Mouse (Mus musculus): Measurements from ENCODE around the gene Rarg.

The Rarg gene

GRCm38 (mm10) chr15:102246866-102247251, 10.5 kb downstream of the Rarg start:
- CTCF ChIA-PET, result interaction anchor here in 3 of 4 experiments (0.6 to 4.1 kb wide), 37 partner anchors 8 to 1201 kb away, joined by 3 to 24 read pairs (median 4); partner anchors contain the start of genes Mfsd5 (in 1 of the 3), Spryd3 (in 1 of the 3) and Tarbp2 (in 1 of the 3)
- POLR2A ChIA-PET, result interaction anchor here (0.6 to 5.3 kb wide), 100 partner anchors 8 to 1026 kb away, joined by 3 to 41 read pairs (median 5); partner anchors contain the start of genes Rarg (in 3 of the 4), Tarbp2 (in 3 of the 4), Csad (in 2 of the 4) and Eif4b (in 2 of the 4)

GRCm38 (mm10) chr15:102245891-102246741, 11.2 kb downstream of the Rarg start:
- CTCF ChIA-PET, result interaction anchor here in 3 of 4 experiments (0.6 to 4.1 kb wide), 33 partner anchors 7 to 1200 kb away, joined by 3 to 24 read pairs (median 4); partner anchors contain the start of genes Mfsd5 (in 1 of the 3), Spryd3 (in 1 of the 3) and Tarbp2 (in 1 of the 3)
- POLR2A ChIA-PET, result interaction anchor here (0.6 to 5.3 kb wide), 100 partner anchors 8 to 1026 kb away, joined by 3 to 41 read pairs (median 5); partner anchors contain the start of genes Mfsd5 (in 3 of the 4), Csad (in 2 of the 4), Eif4b (in 2 of the 4) and Itgb7 (in 2 of the 4)

GRCm38 (mm10) chr15:102245461-102245881, 11.8 kb downstream of the Rarg start:
- ChIA-PET POLR2A (interaction anchor here in 3 of 4 experiments (0.9 to 5.3 kb wide), 20 partner anchors 10 to 273 kb away, joined by 3 to 41 read pairs (median 8); partner anchors contain the start of genes Mfsd5 (in 2 of the 3), Espl1 (in 1 of the 3), Igfbp6 (in 1 of the 3) and Itgb7 (in 1 of the 3)), CTCF (interaction anchor here in 3 of 4 experiments (0.9 to 4.1 kb wide), 7 partner anchors 10 to 141 kb away, joined by 3 to 24 read pairs (median 5); no protein-coding TSS in a partner anchor)

DNA sequence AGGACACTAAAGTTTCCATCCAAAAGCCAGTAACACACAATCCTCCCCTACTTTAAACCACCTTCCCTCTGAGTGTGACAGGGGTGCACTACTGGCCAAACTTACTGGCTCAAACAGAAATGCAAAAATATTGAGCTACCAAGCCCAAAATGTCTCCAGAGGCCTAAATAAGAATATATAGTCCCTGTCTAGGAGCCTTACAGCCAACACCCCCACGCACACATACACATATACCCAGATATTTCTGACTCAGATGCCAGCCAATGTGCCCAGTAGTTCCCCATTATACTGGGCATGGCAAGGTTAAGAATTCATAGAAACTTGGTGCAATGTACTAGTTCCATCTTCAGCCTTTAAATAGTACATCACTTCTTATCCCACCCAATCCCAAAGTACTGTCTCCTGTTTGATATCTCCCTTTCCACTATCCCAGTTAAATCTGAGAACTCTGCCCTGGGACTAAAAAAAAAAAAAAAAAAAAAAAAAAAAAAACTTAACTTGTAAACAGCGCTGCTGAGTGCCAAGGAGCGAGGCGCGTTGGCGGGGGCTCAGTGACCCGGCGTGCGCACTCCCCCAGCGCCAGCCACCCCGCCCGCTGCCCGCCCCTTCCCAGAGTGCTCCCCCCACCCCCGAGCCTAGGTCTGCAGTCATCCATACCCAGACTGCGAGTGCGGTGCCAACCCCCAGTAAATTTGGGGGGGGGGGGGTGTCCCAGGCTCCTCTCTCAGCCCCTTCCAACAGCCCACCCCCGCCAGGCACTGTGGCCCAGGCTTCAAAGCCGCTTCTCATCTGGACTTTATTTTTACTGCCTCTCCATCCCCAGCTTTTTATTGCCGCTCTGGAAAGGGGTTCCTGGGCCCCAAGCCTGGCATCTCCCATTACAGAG, 12.8 kb downstream of the Rarg start:
- POLR2A ChIA-PET, result interaction anchor here in 3 of 4 experiments (0.8 to 5.3 kb wide), 19 partner anchors 8 to 273 kb away, joined by 3 to 41 read pairs (median 5); partner anchors contain the start of genes Itgb7 (in 1 of the 3), Map3k12 (in 1 of the 3), Mfsd5 (in 1 of the 3) and Pfdn5 (in 1 of the 3)
- CTCF ChIA-PET, result interaction anchor here in 3 of 4 experiments (0.6 to 4.1 kb wide), 9 partner anchors 9 to 492 kb away, joined by 3 to 24 read pairs (median 4); no protein-coding TSS in a partner anchor

- CTCF ChIA-PET, result interaction anchor here (0.6 to 4.1 kb wide), 20 partner anchors 8 to 903 kb away, joined by 3 to 24 read pairs (median 4); partner anchors contain the start of genes Aaas (in 1 of the 4) and Atp5g2 (in 1 of the 4)
- POLR2A ChIA-PET, result interaction anchor here (0.5 to 5.3 kb wide), 51 partner anchors 8 to 1616 kb away, joined by 3 to 41 read pairs (median 4); partner anchors contain the start of genes Espl1 (in 2 of the 4), Gm9918 (in 2 of the 4), Mfsd5 (in 2 of the 4) and Pfdn5 (in 2 of the 4)
Observed at GRCm38 (mm10) chr15:102243229-102244190, 13.8 kb downstream of the Rarg start.

GRCm38 (mm10) chr15:102242404-102243228, 14.7 kb downstream of the Rarg start:
- POLR2A ChIA-PET, result interaction anchor here in 3 of 4 experiments (0.5 to 5.3 kb wide), 55 partner anchors 7 to 1615 kb away, joined by 3 to 41 read pairs (median 4); partner anchors contain the start of genes Csad (in 2 of the 3), Espl1 (in 2 of the 3), Gm9918 (in 2 of the 3) and Sp1 (in 2 of the 3)
- CTCF ChIA-PET, result interaction anchor here (0.6 to 2.7 kb wide), 22 partner anchors 9 to 902 kb away, joined by 3 to 20 read pairs (median 4); partner anchors contain the start of genes Aaas (in 1 of the 4), Atp5g2 (in 1 of the 4), Gm9918 (in 1 of the 4) and Spryd3 (in 1 of the 4)

DNA sequence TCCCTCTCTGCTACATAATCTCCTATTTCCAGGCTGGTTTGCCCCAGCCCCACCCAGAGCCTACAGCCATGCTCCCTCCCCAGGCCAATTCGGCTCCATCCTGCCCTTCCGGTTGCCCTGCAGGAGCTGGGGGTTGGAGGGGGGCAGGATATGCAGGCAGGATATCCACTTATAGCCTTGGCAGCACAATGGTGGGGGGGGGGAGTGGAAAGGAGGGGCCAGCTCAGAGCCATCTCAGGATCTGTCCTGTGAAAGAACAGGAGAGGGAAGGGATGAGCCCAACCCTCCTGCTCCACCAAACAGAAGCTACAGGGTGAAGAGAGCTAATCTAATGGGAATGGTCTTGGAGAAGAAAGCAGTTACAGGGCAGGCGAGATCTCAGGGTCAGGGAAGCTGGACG, 16.7 kb downstream of the Rarg start:
- POLR2A ChIA-PET, result interaction anchor here (0.5 to 4.4 kb wide), 43 partner anchors 8 to 302 kb away, joined by 3 to 30 read pairs (median 4); partner anchors contain the start of genes Espl1 (in 2 of the 4), Mfsd5 (in 2 of the 4), Tarbp2 (in 2 of the 4) and Aaas (in 1 of the 4)

GRCm38 (mm10) chr15:102239851-102240250, 17.5 kb downstream of the Rarg start:
- POLR2A ChIA-PET, result interaction anchor here (0.6 to 4.1 kb wide), 39 partner anchors 7 to 431 kb away, joined by 3 to 30 read pairs (median 4); partner anchors contain the start of genes Mfsd5 (in 3 of the 4), Espl1 (in 2 of the 4), Aaas (in 1 of the 4) and Amhr2 (in 1 of the 4)

More for the DNA sequence above, 16.7 kb downstream of the Rarg start:
- CTCF ChIA-PET, result interaction anchor here (0.6 to 3.5 kb wide), 25 partner anchors 9 to 137 kb away, joined by 3 to 17 read pairs (median 4); partner anchors contain the start of genes Gm9918 (in 2 of the 4), Zfp740 (in 2 of the 4), Aaas (in 1 of the 4) and Csad (in 1 of the 4)

DNA sequence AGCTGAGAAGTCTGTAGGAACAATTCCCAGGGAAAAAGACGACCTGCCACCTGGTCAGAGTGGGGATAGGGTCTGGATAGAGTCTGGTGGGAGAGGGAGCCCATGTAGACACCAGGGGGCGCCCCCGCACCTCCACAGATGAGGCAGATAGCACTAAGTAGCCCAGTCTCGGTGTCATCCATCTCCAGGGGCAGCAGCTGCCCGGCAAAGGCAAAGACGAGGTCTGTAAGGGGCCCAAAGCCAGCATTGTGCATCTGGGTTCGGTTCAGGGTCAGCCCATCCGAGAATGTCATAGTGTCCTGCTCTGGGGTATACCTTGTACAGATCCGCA, 18.1 kb downstream of the Rarg start:
- POLR2A ChIA-PET, result interaction anchor here (0.6 to 4.1 kb wide), 25 partner anchors 8 to 431 kb away, joined by 3 to 30 read pairs (median 4); partner anchors contain the start of genes Mfsd5 (in 3 of the 4), Espl1 (in 2 of the 4), Pfdn5 (in 1 of the 4) and Soat2 (in 1 of the 4)
- CTCF ChIA-PET, result interaction anchor here (0.5 to 3.5 kb wide), 37 partner anchors 8 to 235 kb away, joined by 3 to 17 read pairs (median 3); partner anchors contain the start of genes Mfsd5 (in 4 of the 4), Aaas (in 1 of the 4), Gm9918 (in 1 of the 4) and Krt8 (in 1 of the 4)

More at GRCm38 (mm10) chr15:102239851-102240250, 17.5 kb downstream of the Rarg start:
- CTCF ChIA-PET, result interaction anchor here (0.5 to 3.5 kb wide), 41 partner anchors 7 to 345 kb away, joined by 3 to 17 read pairs (median 4); partner anchors contain the start of genes Mfsd5 (in 4 of the 4), Aaas (in 1 of the 4), Gm9918 (in 1 of the 4) and Zfp740 (in 1 of the 4)

DNA sequence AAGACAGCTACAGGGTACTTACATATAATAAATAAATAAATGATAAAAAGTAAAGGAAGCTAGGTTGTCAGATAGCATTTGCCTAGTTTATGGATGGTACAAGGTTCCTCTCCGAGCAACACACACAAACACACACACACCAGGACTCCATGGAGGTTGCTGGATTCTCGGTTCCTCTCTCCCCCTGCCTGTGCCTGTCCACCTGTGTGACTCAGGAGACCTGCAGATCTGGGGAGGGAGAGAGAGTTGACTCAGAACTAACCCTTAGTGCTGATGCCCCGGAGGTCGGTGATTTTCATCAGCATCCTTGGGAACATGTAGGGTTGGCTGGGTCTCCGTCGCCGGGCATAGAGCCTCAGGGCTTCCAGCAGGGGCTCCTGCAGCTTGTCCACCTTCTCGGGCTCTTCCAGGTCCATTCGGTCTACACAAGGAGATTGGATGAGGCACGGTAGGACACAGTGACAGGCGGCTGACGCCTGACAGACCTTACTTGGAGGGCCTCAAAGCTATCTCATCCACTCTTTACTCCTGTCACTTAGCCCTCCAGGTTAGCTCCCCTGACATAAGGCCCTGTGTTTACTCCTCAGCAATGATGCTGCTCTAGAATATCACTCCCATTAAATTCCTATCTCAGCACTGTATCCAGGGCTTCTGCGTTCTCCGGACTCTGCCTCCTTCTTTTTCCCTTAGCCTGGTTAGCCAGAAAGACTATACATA, 18.6 kb downstream of the Rarg start:
- ChIA-PET CTCF (interaction anchor here (0.6 to 3.5 kb wide), 23 partner anchors 8 to 235 kb away, joined by 3 to 17 read pairs (median 4); partner anchors contain the start of genes Krt8 (in 1 of the 4) and Zfp740 (in 1 of the 4)), POLR2A (interaction anchor here in 2 of 4 experiments (0.7 to 3.7 kb wide), 15 partner anchors 8 to 432 kb away, joined by 3 to 18 read pairs (median 7); partner anchors contain the start of genes Espl1 (in 2 of the 2), Mfsd5 (in 2 of the 2) and Soat2 (in 1 of the 2))

- ChIA-PET POLR2A (interaction anchor here (0.6 to 4.8 kb wide), 71 partner anchors 8 to 283 kb away, joined by 3 to 41 read pairs (median 4); partner anchors contain the start of genes Csad (in 2 of the 4), Mfsd5 (in 2 of the 4), Myg1 (in 2 of the 4) and Soat2 (in 2 of the 4)), CTCF (interaction anchor here (0.5 to 2.7 kb wide), 24 partner anchors 8 to 1142 kb away, joined by 3 to 24 read pairs (median 4); partner anchors contain the start of genes Gm9918 (in 1 of the 4), Pfdn5 (in 1 of the 4) and Spryd3 (in 1 of the 4))
Observed at GRCm38 (mm10) chr15:102235371-102236027, 21.8 kb downstream of the Rarg start.

DNA sequence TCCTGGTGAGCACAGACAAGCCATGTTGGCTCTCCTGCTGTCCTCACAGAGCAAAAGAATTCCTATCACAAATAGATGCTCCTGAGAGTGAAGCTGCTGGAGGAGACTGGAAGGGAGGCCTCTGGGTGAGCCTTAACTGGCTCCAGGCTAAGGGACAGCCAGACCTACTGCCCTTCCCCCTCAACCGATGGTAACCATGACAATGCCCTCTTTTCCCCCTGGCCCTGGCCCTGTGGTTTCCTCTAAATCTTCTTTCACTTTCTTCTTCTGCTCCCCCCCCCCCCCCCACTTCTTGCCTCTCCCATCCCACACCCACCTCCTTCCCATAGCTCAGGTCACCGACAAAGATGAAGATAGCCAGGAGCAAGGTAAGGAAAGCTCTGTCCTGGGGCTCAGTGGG, 23.4 kb downstream of the Rarg start:
- ChIA-PET POLR2A (interaction anchor here in 3 of 4 experiments (0.5 to 4.8 kb wide), 19 partner anchors 9 to 437 kb away, joined by 3 to 41 read pairs (median 5); partner anchors contain the start of gene Espl1 (in 1 of the 3)), CTCF (interaction anchor here in 2 of 4 experiments (0.5 to 2.7 kb wide), 2 partner anchors 9 to 1028 kb away, joined by 3 to 22 read pairs; no protein-coding TSS in a partner anchor)
